Mouse (Mus musculus): ENCODE results near the gene Ttll11.

DNA sequence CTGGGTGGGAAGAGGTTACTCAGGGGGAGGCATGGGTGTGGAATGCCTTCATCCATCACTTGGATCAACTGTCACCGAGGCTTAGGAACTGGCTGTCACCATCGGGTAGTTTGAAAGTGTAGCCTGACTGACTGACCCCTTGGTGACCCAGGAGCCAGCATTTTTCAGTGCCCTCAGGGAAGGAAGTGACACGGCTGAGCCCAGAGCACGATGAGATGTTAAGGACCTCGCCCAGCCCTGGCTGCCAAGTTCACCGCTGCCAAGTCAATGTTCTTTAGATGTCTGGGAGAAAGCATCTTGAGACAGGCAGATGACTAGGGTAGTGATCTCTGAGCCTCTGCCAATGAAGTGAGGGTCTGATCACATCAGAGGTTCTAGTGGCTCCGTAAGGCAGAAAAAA lies 95.4 kb downstream of the Ttll11 start:
- no peak for TF ChIP-seq ZC3H11A (IDR thresholded peaks at IDR 0.05; ENCODE audit: borderline replicate concordance, low read depth, low read length)
- TF ChIP-seq HCFC1 (IDR thresholded peaks at IDR 0.05; ENCODE audit: borderline replicate concordance, insufficient read depth, low read length): no peak
- TF ChIP-seq CHD2 (IDR thresholded peaks at IDR 0.05; ENCODE audit: low read depth, low read length): no peak
